In the genomic region with DNA sequence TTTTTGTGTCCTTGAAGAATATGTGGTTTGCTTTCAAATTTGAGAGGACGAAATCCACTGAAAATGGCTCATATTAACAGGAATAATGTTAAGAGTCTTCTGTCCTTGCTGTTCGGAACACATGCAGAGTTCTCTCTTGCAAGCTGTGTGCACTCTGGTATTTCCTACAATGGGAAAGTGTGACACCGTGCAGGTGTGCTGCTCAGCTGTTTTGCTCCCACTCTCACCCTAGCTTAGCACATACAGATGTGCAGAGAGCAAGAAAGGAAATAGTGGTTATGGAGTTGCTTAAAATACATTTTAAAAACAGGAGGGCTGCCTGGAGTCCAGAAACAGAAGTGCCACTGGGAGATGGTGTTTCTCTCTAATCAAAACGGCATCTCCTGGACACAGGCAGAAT, we compare ENCODE assay signal across 20 mouse cellular contexts. TPM values are rescaled to one million over a fixed set of nuclear protein-coding genes. Genes with fewer than 3 reads are reported as not detected.
DNase-seq lines count a peak whose midpoint lies in the region; ATAC-seq and TF ChIP-seq lines count a peak whose summit lies in the region.
"Had no signal": no experiment of that assay in that cellular context is flagged by ENCODE, and none has a peak within 500 bp of the region (broad histone marks: within the 10 kb centered on the region; RNA-seq: fewer than 3 reads in every experiment).

No protein-coding gene starts in this region.

- DNase-seq in CD4-positive helper T cell, adult 2 months (ENCODE audit: low read depth, low spot score): peak; percentile 10
- DNase-seq in brain, adult 2 months (ENCODE audit: low read depth, low spot score): peak; percentile 29
- peak; percentile 60 for DNase-seq in thymus, adult 2 months
- DNase-seq in thymus, postnatal 25 days: peak; percentile 59
- DNase-seq in forebrain, postnatal 0 days: no peak
- no peak for DNase-seq in hindbrain, postnatal 0 days (ENCODE audit: low spot score)
- DNase-seq in hindbrain, embryonic 14.5 days (ENCODE audit: low spot score): no peak
- DNase-seq: adrenal gland, adult 8-10 months; cerebellum, adult 11-12 months; cerebellum, adult 9-10 months; gastrocnemius, postnatal 36 days; heart, adult 18-20 months had no signal

- H3K4me3 ChIP-seq in thymus, adult 2 months (ENCODE audit: control insufficient read depth, insufficient read depth, low read length): no peak overlapping the region
- no peak overlapping the region for H3K4me3 ChIP-seq in forebrain, postnatal 0 days (ENCODE audit: low read depth, low read length)
- H3K4me3 ChIP-seq in hindbrain, postnatal 0 days (ENCODE audit: low read length): no peak overlapping the region
- H3K4me3 ChIP-seq in hindbrain, embryonic 14.5 days (replicated peaks; ENCODE audit: low read length): no peak overlapping the region
- H3K4me3 ChIP-seq: embryonic facial prominence, embryonic 15.5 days; erythroblast, embryonic 14.5 days; forebrain, embryonic 10.5 days; heart, embryonic 15.5 days had no signal

- no peak for TF ChIP-seq CTCF in thymus, adult 2 months (IDR thresholded peaks at IDR 0.05; ENCODE audit: borderline replicate concordance, control insufficient read depth, extremely low read depth, insufficient read depth, low read length, poor library complexity)
- TF ChIP-seq CTCF in forebrain, postnatal 0 days (IDR thresholded peaks at IDR 0.05; ENCODE audit: low read depth): no peak
- no peak for TF ChIP-seq CTCF in hindbrain, postnatal 0 days (IDR thresholded peaks at IDR 0.05; ENCODE audit: low read depth)

- H3K4me2 ChIP-seq in forebrain, postnatal 0 days (ENCODE audit: low read depth): no peak overlapping the region
- no peak overlapping the region for H3K4me2 ChIP-seq in hindbrain, postnatal 0 days (ENCODE audit: low read depth, low read length)
- H3K4me2 ChIP-seq in hindbrain, embryonic 14.5 days (replicated peaks): no peak overlapping the region
- H3K4me2 ChIP-seq: embryonic facial prominence, embryonic 15.5 days; heart, embryonic 11.5 days; heart, embryonic 15.5 days had no signal

- H3K9me3 ChIP-seq in forebrain, postnatal 0 days (ENCODE audit: low read length): no peaks in the 10 kb centered on the region
- no peaks in the 10 kb centered on the region for H3K9me3 ChIP-seq in hindbrain, postnatal 0 days (ENCODE audit: low read length)
- H3K9me3 ChIP-seq in hindbrain, embryonic 14.5 days (ENCODE audit: control insufficient read depth, low read length): no peaks in the 10 kb centered on the region
- H3K9me3 ChIP-seq: embryonic facial prominence, embryonic 15.5 days; forebrain, embryonic 10.5 days; G1E; heart, embryonic 15.5 days had no signal

- peaks cover 18% of the 10 kb centered on the region for H3K4me1 ChIP-seq in thymus, adult 2 months (replicated peaks; ENCODE audit: control insufficient read depth, insufficient read depth, low read length)
- H3K4me1 ChIP-seq in forebrain, postnatal 0 days (ENCODE audit: insufficient read depth): no peaks in the 10 kb centered on the region
- no peaks in the 10 kb centered on the region for H3K4me1 ChIP-seq in hindbrain, postnatal 0 days (ENCODE audit: insufficient read depth, low read length)
- no peaks in the 10 kb centered on the region for H3K4me1 ChIP-seq in hindbrain, embryonic 14.5 days (replicated peaks; ENCODE audit: control insufficient read depth, insufficient read depth, low read length)
- H3K4me1 ChIP-seq: embryonic facial prominence, embryonic 15.5 days; forebrain, embryonic 10.5 days; heart, embryonic 15.5 days had no signal

- WGBS in thymus, adult 2 months: 28% methylated on average over 4 of the region's 4 CpGs
- 86% methylated on average over 4 of the region's 4 CpGs for WGBS in forebrain, postnatal 0 days
- WGBS in hindbrain, postnatal 0 days: 89% methylated on average over 4 of the region's 4 CpGs
- 89% methylated on average over 4 of the region's 4 CpGs for WGBS in hindbrain, embryonic 14.5 days

- H3K27ac ChIP-seq in thymus, adult 2 months (ENCODE audit: control insufficient read depth, insufficient read depth, low read length): no peak overlapping the region
- no peak overlapping the region for H3K27ac ChIP-seq in forebrain, postnatal 0 days (ENCODE audit: low read depth, low read length)
- H3K27ac ChIP-seq in hindbrain, postnatal 0 days: no peak overlapping the region
- no peak overlapping the region for H3K27ac ChIP-seq in hindbrain, embryonic 14.5 days
- H3K27ac ChIP-seq: embryonic facial prominence, embryonic 15.5 days; forebrain, embryonic 10.5 days; heart, embryonic 15.5 days had no signal

- H3K36me3 ChIP-seq in thymus, adult 2 months (ENCODE audit: control insufficient read depth, insufficient read depth, low read length): no peaks in the 10 kb centered on the region
- H3K36me3 ChIP-seq in forebrain, postnatal 0 days (ENCODE audit: insufficient read depth): 0 out of 2 replicates have a peak, but pooled peaks cover 7% of the 10 kb centered on the region
- peaks cover 4% of the 10 kb centered on the region; the same call in 1 of the 2 replicates for H3K36me3 ChIP-seq in hindbrain, postnatal 0 days (ENCODE audit: insufficient read depth, low read length)
- peaks cover 16% of the 10 kb centered on the region for H3K36me3 ChIP-seq in hindbrain, embryonic 14.5 days (replicated peaks; ENCODE audit: control insufficient read depth, insufficient read depth)

- no peak for TF ChIP-seq POLR2A in thymus, adult 2 months (IDR thresholded peaks at IDR 0.05; ENCODE audit: control insufficient read depth, extremely low read depth, insufficient read depth, low read length, poor library complexity)

- H3K27me3 ChIP-seq in thymus, adult 2 months (ENCODE audit: control insufficient read depth, insufficient read depth, low read length): no peaks in the 10 kb centered on the region
- no peaks in the 10 kb centered on the region for H3K27me3 ChIP-seq in forebrain, postnatal 0 days (ENCODE audit: insufficient read depth, low read length)
- H3K27me3 ChIP-seq in hindbrain, postnatal 0 days (ENCODE audit: insufficient read depth, low read length): no peaks in the 10 kb centered on the region
- H3K27me3 ChIP-seq in hindbrain, embryonic 14.5 days (ENCODE audit: control insufficient read depth, insufficient read depth, low read length): no peaks in the 10 kb centered on the region
- H3K27me3 ChIP-seq: embryonic facial prominence, embryonic 15.5 days; heart, embryonic 15.5 days had no signal

- no peak overlapping the region for H3K9ac ChIP-seq in forebrain, postnatal 0 days
- no peak overlapping the region for H3K9ac ChIP-seq in hindbrain, postnatal 0 days (replicated peaks; ENCODE audit: low read length)
- no peak overlapping the region for H3K9ac ChIP-seq in hindbrain, embryonic 14.5 days
- H3K9ac ChIP-seq: embryonic facial prominence, embryonic 15.5 days; heart, embryonic 15.5 days had no signal

- no peak for ATAC-seq in forebrain, postnatal 0 days
- ATAC-seq in hindbrain, postnatal 0 days: no peak
- no peak for ATAC-seq in hindbrain, embryonic 14.5 days (ENCODE audit: low FRiP score)
- ATAC-seq: forebrain, embryonic 14.5 days; hindbrain, embryonic 16.5 days had no signal

RNA-seq across cellular contexts. Expression of gene Arl5b, which starts 59.8 kb away (rescaled TPM):
- 9.0 and 10.9 TPM in 2 replicates for polyA plus RNA-seq in thymus, adult 2 months (2012; rRNA removed)
- 32.4 and 41.1 TPM in 2 replicates for total RNA-seq in forebrain, postnatal 0 days (2014; rRNA removed)
- 8.2 and 13.1 TPM in 2 replicates for polyA plus RNA-seq in forebrain, postnatal 0 days (2015; fragmentation: Nextera tagmentation; extraction: Ambion mirVana)
- 35.8 and 43.1 TPM in 2 replicates for total RNA-seq in hindbrain, postnatal 0 days (2014; rRNA removed)
- polyA plus RNA-seq in hindbrain, postnatal 0 days (2015; fragmentation: Nextera tagmentation; extraction: Ambion mirVana): 17.0 and 17.7 TPM in 2 replicates
- polyA plus RNA-seq in hindbrain, embryonic 14.5 days (2014; fragmentation: Nextera tagmentation; extraction: Ambion mirVana): 35.5 and 37.0 TPM in 2 replicates

Comparison
In these comparisons a context has a peak if more than half of its experiments do, and no peak if none do; other contexts are left out.
1. DNase-seq: peak in CD4-positive helper T cell, adult 2 months (single experiment), brain, adult 2 months (single experiment), thymus, adult 2 months (single experiment) and thymus, postnatal 25 days (single experiment); none in forebrain, postnatal 0 days (single experiment), hindbrain, postnatal 0 days (single experiment) and hindbrain, embryonic 14.5 days (single experiment).